ENCODE assay signal across 8 mouse cellular contexts in genomic region chr11:116432593-116433355, GRCm38 (mm10). TPM values are rescaled to one million over a fixed set of nuclear protein-coding genes. Genes with fewer than 3 reads are reported as not detected.
DNase-seq lines count a peak whose midpoint lies in the region; ATAC-seq lines count a peak whose summit lies in the region.

No protein-coding gene starts in this region.

- no peak for DNase-seq in hindbrain, embryonic 11.5 days (ENCODE audit: low spot score)
- peak; percentile 49 to 63 for DNase-seq in right cerebral cortex, adult 2 months (ENCODE audit: low spot score in 2 of 2)
- DNase-seq in right cerebral cortex, postnatal 14 days, result no peak
- peak; percentile 90 for DNase-seq in telencephalon, adult 2 months (ENCODE audit: low read depth, low spot score)
- DNase-seq in adipocyte (ENCODE audit: low spot score), result no peak
- DNase-seq in adrenal gland, adult 2 months, result no peak

- H3K27ac ChIP-seq in hindbrain, embryonic 12.5 days, result no peak overlapping the region
- no peak overlapping the region for H3K27ac ChIP-seq in hindbrain, embryonic 11.5 days (ENCODE audit: low read depth, low read length)
- peak overlapping the region; percentile 56; the same call in 1 of the 2 replicates for H3K27ac ChIP-seq in limb, embryonic 12.5 days

- H3K4me3 ChIP-seq in hindbrain, embryonic 12.5 days, result no peak overlapping the region
- no peak overlapping the region for H3K4me3 ChIP-seq in hindbrain, embryonic 11.5 days (ENCODE audit: low read depth, low read length)
- H3K4me3 ChIP-seq in limb, embryonic 12.5 days (replicated peaks), result no peak overlapping the region

- WGBS in hindbrain, embryonic 12.5 days, result 65% methylated on average over 8 of the region's 8 CpGs
- WGBS in hindbrain, embryonic 11.5 days, result 66% methylated on average over 8 of the region's 8 CpGs
- WGBS in limb, embryonic 12.5 days, result 62% methylated on average over 8 of the region's 8 CpGs

- no peaks in the 10 kb centered on the region for H3K27me3 ChIP-seq in hindbrain, embryonic 12.5 days
- H3K27me3 ChIP-seq in hindbrain, embryonic 11.5 days (ENCODE audit: control insufficient read depth, insufficient read depth, low read length), result no peaks in the 10 kb centered on the region
- 0 out of 2 replicates have a peak, but pooled peaks cover 3% of the 10 kb centered on the region for H3K27me3 ChIP-seq in limb, embryonic 12.5 days

- peaks cover 29% of the 10 kb centered on the region for H3K4me1 ChIP-seq in hindbrain, embryonic 12.5 days
- H3K4me1 ChIP-seq in hindbrain, embryonic 11.5 days (replicated peaks; ENCODE audit: control insufficient read depth, insufficient read depth, low read length), result peaks cover 16% of the 10 kb centered on the region
- peaks cover 27% of the 10 kb centered on the region for H3K4me1 ChIP-seq in limb, embryonic 12.5 days (replicated peaks)

- H3K9ac ChIP-seq in hindbrain, embryonic 12.5 days, result no peak overlapping the region
- H3K9ac ChIP-seq in hindbrain, embryonic 11.5 days (ENCODE audit: low read depth, low read length), result no peak overlapping the region
- H3K9ac ChIP-seq in limb, embryonic 12.5 days (replicated peaks), result no peak overlapping the region

- ATAC-seq in hindbrain, embryonic 12.5 days (ENCODE audit: low FRiP score), result no peak
- ATAC-seq in hindbrain, embryonic 11.5 days (ENCODE audit: low FRiP score), result no peak
- no peak for ATAC-seq in limb, embryonic 12.5 days (ENCODE audit: insufficient number of reproducible peaks, insufficient read depth, low FRiP score, low TSS enrichment, low read depth)

- peaks cover 21% of the 10 kb centered on the region for H3K36me3 ChIP-seq in hindbrain, embryonic 12.5 days
- 0 out of 2 replicates have a peak, but pooled peaks cover 4% of the 10 kb centered on the region for H3K36me3 ChIP-seq in hindbrain, embryonic 11.5 days (ENCODE audit: control insufficient read depth, insufficient read depth, low read length)
- H3K36me3 ChIP-seq in limb, embryonic 12.5 days, result peaks cover 20% of the 10 kb centered on the region

- H3K9me3 ChIP-seq in hindbrain, embryonic 12.5 days (replicated peaks), result no peaks in the 10 kb centered on the region
- H3K9me3 ChIP-seq in hindbrain, embryonic 11.5 days (ENCODE audit: control insufficient read depth, low read length), result no peaks in the 10 kb centered on the region
- no peaks in the 10 kb centered on the region for H3K9me3 ChIP-seq in limb, embryonic 12.5 days

- H3K4me2 ChIP-seq in hindbrain, embryonic 12.5 days (replicated peaks), result 0 out of 2 replicates have a peak overlapping the region, but pooled peaks have one; percentile 5
- H3K4me2 ChIP-seq in hindbrain, embryonic 11.5 days (replicated peaks; ENCODE audit: low read depth, low read length), result no peak overlapping the region
- peak overlapping the region; percentile 83 for H3K4me2 ChIP-seq in limb, embryonic 12.5 days

RNA-seq across cellular contexts. Expression of gene Ubald2, which starts 1.1 kb away (rescaled TPM):
- polyA plus RNA-seq in hindbrain, embryonic 12.5 days (2016; fragmentation: Nextera tagmentation; extraction: Ambion mirVana), result 46.6 and 50.6 TPM in 2 replicates
- 77.9 and 81.2 TPM in 2 replicates for polyA plus RNA-seq in hindbrain, embryonic 11.5 days (2014; fragmentation: Nextera tagmentation; extraction: Ambion mirVana)
- polyA plus RNA-seq in limb, embryonic 12.5 days (2016; fragmentation: Nextera tagmentation; extraction: Ambion mirVana), result 36.6 and 48.4 TPM in 2 replicates
- 10 to 100 TPM; 16.3 to 35.2 TPM for total RNA-seq in adrenal gland, adult 2 months (2021)
- 119 and 158 TPM in 2 replicates for polyA plus RNA-seq in adrenal gland, adult 2 months (2012; rRNA removed)

RNA-seq across cellular contexts. Expression of gene Rnf157, which starts 19.9 kb away (rescaled TPM):
- polyA plus RNA-seq in hindbrain, embryonic 12.5 days (2016; fragmentation: Nextera tagmentation; extraction: Ambion mirVana), result 44.8 and 47.2 TPM in 2 replicates
- 16.0 and 23.1 TPM in 2 replicates for polyA plus RNA-seq in hindbrain, embryonic 11.5 days (2014; fragmentation: Nextera tagmentation; extraction: Ambion mirVana)
- 25.2 and 26.7 TPM in 2 replicates for polyA plus RNA-seq in limb, embryonic 12.5 days (2016; fragmentation: Nextera tagmentation; extraction: Ambion mirVana)
- total RNA-seq in adrenal gland, adult 2 months (2021), result 1 to 10 TPM; 6.8 to 7.2 TPM
- 4.6 and 5.5 TPM in 2 replicates for polyA plus RNA-seq in adrenal gland, adult 2 months (2012; rRNA removed)

RNA-seq across cellular contexts. Expression of gene Qrich2, which starts 33.3 kb away (rescaled TPM):
- 0.18 and 0.39 TPM in 2 replicates for polyA plus RNA-seq in hindbrain, embryonic 12.5 days (2016; fragmentation: Nextera tagmentation; extraction: Ambion mirVana)
- 0.17 TPM in 1 of 2 replicates, not detected in the other for polyA plus RNA-seq in hindbrain, embryonic 11.5 days (2014; fragmentation: Nextera tagmentation; extraction: Ambion mirVana)
- 0.35 TPM in 2 replicates for polyA plus RNA-seq in limb, embryonic 12.5 days (2016; fragmentation: Nextera tagmentation; extraction: Ambion mirVana)
- total RNA-seq in adrenal gland, adult 2 months (2021), result not detected
- 0.06 TPM in 1 of 2 replicates, not detected in the other for polyA plus RNA-seq in adrenal gland, adult 2 months (2012; rRNA removed)

Comparison
In these comparisons a context has a peak if more than half of its experiments do, and no peak if none do; other contexts are left out.
1. DNase-seq: peak in right cerebral cortex, adult 2 months (2 of 2) and telencephalon, adult 2 months (single experiment); none in hindbrain, embryonic 11.5 days (single experiment), right cerebral cortex, postnatal 14 days (single experiment), adipocyte (single experiment) and adrenal gland, adult 2 months (single experiment).